Mouse (Mus musculus): Measurements from ENCODE around the gene Syn1. TPM values are rescaled to one million over a fixed set of nuclear protein-coding genes. Genes with fewer than 3 reads are reported as not detected.

The Syn1 gene
- polyA plus RNA-seq, 1 experiment from 2014 or later = 0.39 TPM

DNA sequence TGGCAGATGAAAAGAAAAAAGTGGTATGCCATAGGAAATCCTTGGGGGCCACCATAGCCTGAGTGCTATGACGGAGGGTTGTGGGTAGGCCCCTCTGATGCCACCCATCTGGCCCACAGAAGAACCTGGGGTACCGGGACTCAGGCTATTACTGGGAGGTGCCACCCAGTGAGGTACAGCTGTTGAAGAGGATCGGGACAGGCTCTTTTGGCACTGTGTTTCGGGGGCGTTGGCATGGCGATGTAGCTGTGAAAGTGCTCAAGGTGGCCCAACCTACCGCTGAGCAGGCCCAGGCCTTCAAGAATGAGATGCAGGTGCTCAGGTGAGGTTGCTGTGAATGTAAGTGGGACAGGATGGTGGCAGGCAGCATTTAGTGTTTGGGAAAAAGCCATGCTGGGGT lies 67.0 kb downstream of the Syn1 start:
- Histone ChIP-seq H3K9ac (no peak overlapping the region), H3K9me3 (no peaks in the 10 kb centered on the region), H3K27me3 (no peaks in the 10 kb centered on the region), H3K4me2 (no peak overlapping the region), H3K36me3 (peaks cover 16% of the 10 kb centered on the region; the same call in 1 of the 2 replicates), H3K27ac (no peak overlapping the region), H3K4me3 (no peak overlapping the region), H3K4me1 (no peaks in the 10 kb centered on the region)
- ATAC-seq (ENCODE audit: borderline replicate concordance, extremely low read depth, low FRiP score, low TSS enrichment) = no peak
- 91% methylated on average over 7 of the region's 7 CpGs for WGBS

- Histone ChIP-seq H3K4me2 (peak overlapping the region; percentile 54), H3K9ac (peak overlapping the region; percentile 57), H3K27me3 (no peaks in the 10 kb centered on the region), H3K9me3 (no peaks in the 10 kb centered on the region), H3K36me3 (peaks cover 7% of the 10 kb centered on the region; the same call in 1 of the 2 replicates), H3K4me3 (peak overlapping the region; percentile 66), H3K27ac (peak overlapping the region; percentile 47), H3K4me1 (no peaks in the 10 kb centered on the region)
- 15% methylated on average over 42 of the region's 42 CpGs for WGBS
- ATAC-seq (ENCODE audit: borderline replicate concordance, extremely low read depth, low FRiP score, low TSS enrichment) = peak; percentile 99
These were observed 72.4 kb downstream of the Syn1 start for GRCm38 (mm10) chrX:20848256-20848984.

DNA sequence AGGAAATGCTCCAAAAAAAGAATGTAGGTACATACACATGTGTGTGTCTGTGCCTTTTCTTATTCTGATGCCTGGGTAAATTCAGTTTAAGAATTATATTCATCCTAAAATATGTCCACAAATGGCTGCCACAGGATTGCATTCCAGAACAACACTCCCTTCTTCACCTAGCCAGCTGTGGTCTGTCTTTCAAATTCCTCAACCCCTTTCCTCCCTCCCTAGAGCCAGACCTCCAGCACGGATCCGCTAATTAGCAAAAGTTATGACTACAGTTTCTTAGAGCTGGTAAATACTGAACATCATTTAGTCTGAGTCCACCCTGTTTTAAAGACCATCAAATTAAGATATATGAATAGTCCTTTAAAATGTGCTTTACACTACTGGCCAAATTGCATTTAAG lies 73.0 kb downstream of the Syn1 start:
- Histone ChIP-seq H3K36me3 (peaks cover 5% of the 10 kb centered on the region; the same call in 1 of the 2 replicates), H3K27me3 (no peaks in the 10 kb centered on the region), H3K9ac (no peak overlapping the region), H3K4me1 (no peaks in the 10 kb centered on the region), H3K4me2 (peak overlapping the region; percentile 48), H3K4me3 (peak overlapping the region; percentile 20), H3K27ac (peak overlapping the region; percentile 47), H3K9me3 (no peaks in the 10 kb centered on the region)
- WGBS = 26% methylated on average over 2 of the region's 2 CpGs
- ATAC-seq (ENCODE audit: borderline replicate concordance, extremely low read depth, low FRiP score, low TSS enrichment) = no peak

DNA sequence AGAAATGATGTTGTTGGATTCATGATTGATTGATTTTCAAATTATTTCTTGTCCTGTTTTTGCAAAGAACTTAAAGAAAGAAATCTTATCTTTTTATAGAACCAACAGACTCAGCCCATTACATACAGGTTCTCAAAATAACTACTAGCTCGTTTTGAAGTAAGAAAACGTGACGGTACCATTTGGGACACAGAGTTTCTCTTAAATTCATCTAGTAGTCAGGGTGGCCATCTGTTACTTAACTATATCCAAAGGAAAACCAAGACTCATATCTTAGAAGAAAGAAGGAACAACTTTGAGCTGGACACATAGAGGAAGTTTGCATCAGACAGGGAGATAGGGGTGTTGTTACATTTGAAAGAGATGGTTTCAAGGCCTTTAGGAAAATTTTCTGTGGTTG lies 73.6 kb downstream of the Syn1 start:
- no peaks in the 10 kb centered on the region for H3K4me1 ChIP-seq
- H3K27me3 ChIP-seq = no peaks in the 10 kb centered on the region
- H3K36me3 ChIP-seq = peaks cover 5% of the 10 kb centered on the region; the same call in 1 of the 2 replicates
- no peak overlapping the region for H3K27ac ChIP-seq
- H3K4me2 ChIP-seq = no peak overlapping the region
- 90% methylated on average over 3 of the region's 3 CpGs for WGBS
- no peak overlapping the region for H3K9ac ChIP-seq
- H3K4me3 ChIP-seq = no peak overlapping the region
- H3K9me3 ChIP-seq = no peaks in the 10 kb centered on the region
- no peak for ATAC-seq (ENCODE audit: borderline replicate concordance, extremely low read depth, low FRiP score, low TSS enrichment)

- H3K9ac ChIP-seq = no peak overlapping the region
- no peak overlapping the region for H3K4me3 ChIP-seq
- H3K9me3 ChIP-seq = no peaks in the 10 kb centered on the region
- no peaks in the 10 kb centered on the region for H3K27me3 ChIP-seq
- H3K36me3 ChIP-seq = no peaks in the 10 kb centered on the region
- no peaks in the 10 kb centered on the region for H3K4me1 ChIP-seq
- H3K27ac ChIP-seq = no peak overlapping the region
- H3K4me2 ChIP-seq = no peak overlapping the region
- WGBS = 21% methylated on average over 5 of the region's 5 CpGs
- peak; percentile 89 for ATAC-seq (ENCODE audit: borderline replicate concordance, extremely low read depth, low FRiP score, low TSS enrichment)
These were observed 91.9 kb downstream of the Syn1 start for GRCm38 (mm10) chrX:20828934-20829333.

DNA sequence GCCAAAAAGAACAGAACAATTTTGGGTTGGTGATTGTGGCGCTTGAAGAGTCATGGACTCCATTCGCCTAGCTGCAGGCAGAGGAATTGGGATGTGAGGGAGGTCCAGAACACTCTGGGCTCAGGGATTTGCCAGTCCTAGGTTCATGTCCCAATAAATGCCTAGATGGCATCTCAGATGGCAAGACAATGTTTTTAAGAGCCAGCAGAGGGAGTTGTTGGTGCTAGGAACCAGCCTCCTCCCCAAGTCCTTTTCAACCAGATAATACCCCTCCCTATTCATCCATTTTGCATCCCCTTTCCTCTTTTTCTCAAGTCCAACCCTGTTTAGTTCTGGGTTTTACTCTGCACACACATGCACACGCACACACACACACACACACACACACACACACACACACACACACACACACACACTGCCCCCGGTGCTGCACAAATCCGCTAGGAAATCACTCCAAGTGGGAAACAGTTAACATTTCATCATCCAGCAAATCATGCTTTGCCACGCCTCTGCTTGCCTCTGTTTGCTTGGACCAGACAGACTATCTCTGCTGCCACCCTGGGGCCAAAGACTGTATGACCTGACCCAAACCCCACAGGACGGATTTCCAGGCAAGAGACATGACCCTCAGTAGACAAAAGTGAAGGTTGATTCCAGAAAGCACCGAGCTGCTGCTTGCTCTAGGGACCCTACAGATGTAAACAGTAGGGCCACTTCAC lies 100.9 kb downstream of the Syn1 start:
- H3K9me3 ChIP-seq = no peaks in the 10 kb centered on the region
- 0 out of 2 replicates have a peak overlapping the region, but pooled peaks have one; percentile 37 for H3K27ac ChIP-seq
- peak; percentile 32; the same call in 1 of the 2 replicates for ATAC-seq (ENCODE audit: borderline replicate concordance, extremely low read depth, low FRiP score, low TSS enrichment)
- H3K27me3 ChIP-seq = no peaks in the 10 kb centered on the region
- peak overlapping the region; percentile 37 for H3K4me3 ChIP-seq
- no peaks in the 10 kb centered on the region; the same call in 1 of the 2 replicates for H3K4me1 ChIP-seq
- no peaks in the 10 kb centered on the region for H3K36me3 ChIP-seq
- H3K4me2 ChIP-seq = peak overlapping the region; percentile 62
- H3K9ac ChIP-seq = peak overlapping the region; percentile 22
- WGBS = 29% methylated on average over 7 of the region's 8 CpGs

GRCm38 (mm10) chrX:20819204-20819628 lies 101.6 kb downstream of the Syn1 start:
- ATAC-seq (ENCODE audit: borderline replicate concordance, extremely low read depth, low FRiP score, low TSS enrichment) = peak; percentile 90
- peak overlapping the region; percentile 37 for H3K4me3 ChIP-seq

DNA sequence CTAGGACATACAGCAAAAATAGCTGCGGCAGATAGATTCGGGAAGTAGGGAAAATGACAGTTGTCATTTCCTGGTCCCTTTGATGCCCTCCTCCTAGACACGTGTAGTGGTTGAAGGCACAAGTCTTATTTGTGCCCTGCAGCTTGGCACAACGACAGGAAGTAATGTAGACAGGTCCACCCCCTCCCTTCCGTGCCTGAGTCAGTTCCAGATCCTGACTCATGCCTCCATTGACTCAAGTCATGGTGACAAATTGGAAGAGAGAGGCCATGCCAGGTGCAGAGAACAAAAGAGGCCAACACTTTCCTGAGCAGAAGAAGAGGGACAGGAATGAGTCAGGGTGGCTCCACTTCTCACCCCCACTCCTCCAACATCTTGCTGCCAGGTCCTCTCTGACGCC lies 103.8 kb downstream of the Syn1 start:
- Histone ChIP-seq H3K4me2 (no peak overlapping the region), H3K9ac (no peak overlapping the region), H3K27me3 (no peaks in the 10 kb centered on the region), H3K4me3 (no peak overlapping the region), H3K9me3 (no peaks in the 10 kb centered on the region), H3K36me3 (no peaks in the 10 kb centered on the region), H3K4me1 (no peaks in the 10 kb centered on the region; the same call in 1 of the 2 replicates), H3K27ac (no peak overlapping the region)
- no peak for ATAC-seq (ENCODE audit: borderline replicate concordance, extremely low read depth, low FRiP score, low TSS enrichment)
- 64% methylated on average over 6 of the region's 6 CpGs for WGBS

More at GRCm38 (mm10) chrX:20819204-20819628, 101.6 kb downstream of the Syn1 start:
- Histone ChIP-seq H3K4me1 (no peaks in the 10 kb centered on the region; the same call in 1 of the 2 replicates), H3K9ac (peak overlapping the region; percentile 22), H3K27me3 (no peaks in the 10 kb centered on the region), H3K27ac (0 out of 2 replicates have a peak overlapping the region, but pooled peaks have one; percentile 37), H3K4me2 (peak overlapping the region; percentile 62), H3K9me3 (no peaks in the 10 kb centered on the region), H3K36me3 (no peaks in the 10 kb centered on the region)
- 18% methylated on average over 19 of the region's 19 CpGs for WGBS

Small RNAs within 50 kb of the gene (microRNA-seq; reads per million reads assigned to microRNA genes)
- gene Gm24824 (not detected), gene Mir5617 (not detected)

Other genes with a start within 250 kb of the Syn1 start
- gene Cdk16, start 233.1 kb downstream of the Syn1 start, polyA plus RNA-seq (2015; fragmentation: Nextera tagmentation; extraction: Ambion mirVana) = 109 and 113 TPM in 2 replicates
- 38.1 and 38.7 TPM in 2 replicates for gene Usp11, start 217.1 kb downstream of the Syn1 start, polyA plus RNA-seq (2015; fragmentation: Nextera tagmentation; extraction: Ambion mirVana)
- 97.6 and 102 TPM in 2 replicates for gene Araf, start 123.2 kb downstream of the Syn1 start, polyA plus RNA-seq (2015; fragmentation: Nextera tagmentation; extraction: Ambion mirVana)
- 26.4 and 27.0 TPM in 2 replicates for gene Timp1, start 50.8 kb downstream of the Syn1 start, polyA plus RNA-seq (2015; fragmentation: Nextera tagmentation; extraction: Ambion mirVana)
- 7.0 and 7.4 TPM in 2 replicates for gene Cfp, start 10.6 kb upstream of the Syn1 start, polyA plus RNA-seq (2015; fragmentation: Nextera tagmentation; extraction: Ambion mirVana)
- gene Elk1, start 29.6 kb upstream of the Syn1 start, polyA plus RNA-seq (2015; fragmentation: Nextera tagmentation; extraction: Ambion mirVana) = 10.9 and 12.5 TPM in 2 replicates
- 49.7 and 49.9 TPM in 2 replicates for gene Uxt, start 41.0 kb upstream of the Syn1 start, polyA plus RNA-seq (2015; fragmentation: Nextera tagmentation; extraction: Ambion mirVana)
- gene Zfp182, start 141.3 kb upstream of the Syn1 start, polyA plus RNA-seq (2015; fragmentation: Nextera tagmentation; extraction: Ambion mirVana) = 5.4 and 5.6 TPM in 2 replicates
- gene Spaca5, start 147.4 kb upstream of the Syn1 start, polyA plus RNA-seq (2015; fragmentation: Nextera tagmentation; extraction: Ambion mirVana) = not detected in 2 replicates
- 1.3 and 1.4 TPM in 2 replicates for gene Zfp300, start 168.5 kb upstream of the Syn1 start, polyA plus RNA-seq (2015; fragmentation: Nextera tagmentation; extraction: Ambion mirVana)
- not detected in 2 replicates for gene Ssxa1, start 194.8 kb upstream of the Syn1 start, polyA plus RNA-seq (2015; fragmentation: Nextera tagmentation; extraction: Ambion mirVana)